Mouse (Mus musculus): ENCODE data around the gene Uvrag. TPM values are rescaled to one million over a fixed set of nuclear protein-coding genes. Genes with fewer than 3 reads are reported as not detected.

Gene Uvrag
- polyA plus RNA-seq, 1 experiment: 45.9 TPM

DNA sequence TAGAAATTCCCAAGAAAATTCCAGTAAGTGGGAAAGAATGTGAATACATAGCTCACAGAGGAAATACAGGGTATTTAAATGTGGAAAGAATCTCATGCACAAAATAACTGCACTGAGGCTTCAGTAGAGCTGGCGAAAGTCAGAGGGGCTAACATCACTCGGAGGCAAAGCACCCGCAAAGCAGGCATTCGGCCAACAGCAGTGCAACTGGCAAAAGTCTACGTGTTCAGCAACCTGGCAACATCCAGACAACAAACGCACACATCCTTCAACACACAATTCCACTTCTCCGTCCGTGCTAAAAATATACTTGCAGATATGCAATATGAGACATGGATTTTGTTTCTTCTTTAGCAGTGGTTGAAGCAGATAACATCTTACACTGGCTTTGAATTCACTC is 14.9 kb downstream of the Uvrag start:
- Histone ChIP-seq H3K27me3 (ENCODE audit: control insufficient read depth, insufficient read depth, low read length) (no peaks in the 10 kb centered on the region), H3K4me3 (ENCODE audit: extremely low read depth, insufficient read depth, insufficient read length) (no peak overlapping the region), H3K27ac (ENCODE audit: insufficient read depth, low read length) (no peak overlapping the region), H3K4me1 (ENCODE audit: control insufficient read depth, insufficient read depth, insufficient read length) (peaks cover 48% of the 10 kb centered on the region), H3K36me3 (ENCODE audit: control insufficient read depth, insufficient read depth, low read length) (no peaks in the 10 kb centered on the region)
- no peak for DNase-seq (ENCODE audit: low read depth in 1 of 2, low spot score in 2 of 2)
- WGBS: 58% methylated on average over 8 of the region's 8 CpGs
- TF ChIP-seq POLR2A (IDR thresholded peaks at IDR 0.05; ENCODE audit: low read depth, low read length) (no peak), CTCF (IDR thresholded peaks at IDR 0.05; ENCODE audit: extremely low read depth, insufficient read depth, insufficient read length, insufficient replicate concordance) (no peak)

DNA sequence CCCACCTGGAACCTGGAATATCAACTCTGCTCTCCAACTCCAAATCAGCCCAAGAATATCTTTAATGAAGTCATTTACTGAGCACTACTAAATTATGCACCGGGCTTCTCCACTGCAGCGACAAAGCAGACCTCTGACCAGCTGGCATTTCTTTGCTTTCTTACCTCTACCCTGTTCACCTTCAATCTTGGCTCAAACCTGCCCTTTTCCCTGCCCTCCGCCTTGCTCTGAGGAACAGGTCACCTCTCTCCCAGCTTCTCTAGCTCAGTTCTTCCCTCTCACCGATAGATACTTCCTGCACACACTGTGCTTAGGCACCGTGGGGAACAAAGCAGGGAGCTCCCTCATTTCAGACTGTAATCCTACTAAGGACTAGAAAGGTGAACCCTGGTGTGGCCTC is 18.3 kb downstream of the Uvrag start:
- TF ChIP-seq POLR2A (IDR thresholded peaks at IDR 0.05; ENCODE audit: low read depth, low read length) (no peak), CTCF (IDR thresholded peaks at IDR 0.05; ENCODE audit: extremely low read depth, insufficient read depth, insufficient read length, insufficient replicate concordance) (no peak)
- Histone ChIP-seq H3K4me1 (ENCODE audit: control insufficient read depth, insufficient read depth, insufficient read length) (peaks cover 40% of the 10 kb centered on the region), H3K4me3 (ENCODE audit: extremely low read depth, insufficient read depth, insufficient read length) (no peak overlapping the region), H3K27me3 (ENCODE audit: control insufficient read depth, insufficient read depth, low read length) (no peaks in the 10 kb centered on the region), H3K27ac (ENCODE audit: insufficient read depth, low read length) (peak overlapping the region; percentile 67), H3K36me3 (ENCODE audit: control insufficient read depth, insufficient read depth, low read length) (peaks cover 4% of the 10 kb centered on the region; the same call in 1 of the 2 replicates)
- 49% methylated on average over 5 of the region's 5 CpGs for WGBS
- no peak for DNase-seq (ENCODE audit: low read depth in 1 of 2, low spot score in 2 of 2)

DNA sequence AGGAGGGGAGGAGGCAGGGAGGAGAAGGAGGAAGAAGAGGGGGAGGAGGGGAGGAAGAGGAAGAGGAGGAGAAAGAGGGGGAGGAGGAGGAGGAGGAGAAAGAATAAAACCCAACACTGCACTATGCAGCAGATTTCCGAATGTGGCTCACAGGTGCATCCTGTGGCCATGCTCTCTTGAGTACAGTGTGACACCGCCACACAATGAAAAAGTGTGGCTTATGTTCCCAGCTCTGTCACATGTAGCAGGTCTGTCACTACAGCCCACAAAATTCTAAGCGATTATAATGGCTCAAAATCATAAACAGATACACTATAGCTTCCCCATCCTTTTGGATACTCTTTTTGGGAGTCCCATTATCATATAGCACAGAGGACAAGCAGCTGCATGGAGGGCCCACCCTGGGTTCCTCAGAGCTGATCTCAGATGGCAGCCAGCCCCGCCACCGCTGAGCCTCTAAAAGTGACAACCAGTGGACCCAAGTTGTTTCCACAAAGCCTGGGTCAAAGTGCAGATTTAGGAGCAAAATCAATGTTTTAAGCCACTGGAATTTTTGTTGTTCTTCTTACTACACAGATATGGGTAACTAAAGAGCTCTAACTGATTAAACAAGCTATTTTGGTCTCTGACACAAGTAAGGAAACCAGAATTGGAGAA is 19.9 kb downstream of the Uvrag start:
- Histone ChIP-seq H3K4me1 (ENCODE audit: control insufficient read depth, insufficient read depth, insufficient read length) (peaks cover 36% of the 10 kb centered on the region; the same call in 1 of the 2 replicates), H3K27me3 (ENCODE audit: control insufficient read depth, insufficient read depth, low read length) (no peaks in the 10 kb centered on the region), H3K36me3 (ENCODE audit: control insufficient read depth, insufficient read depth, low read length) (peaks cover 10% of the 10 kb centered on the region), H3K27ac (ENCODE audit: insufficient read depth, low read length) (peak overlapping the region; percentile 94), H3K4me3 (ENCODE audit: extremely low read depth, insufficient read depth, insufficient read length) (no peak overlapping the region)
- WGBS: 21% methylated on average over 5 of the region's 5 CpGs
- DNase-seq (ENCODE audit: low read depth in 1 of 2, low spot score in 2 of 2): peak; percentile 64
- TF ChIP-seq POLR2A (IDR thresholded peaks at IDR 0.05; ENCODE audit: low read depth, low read length): no peak

DNA sequence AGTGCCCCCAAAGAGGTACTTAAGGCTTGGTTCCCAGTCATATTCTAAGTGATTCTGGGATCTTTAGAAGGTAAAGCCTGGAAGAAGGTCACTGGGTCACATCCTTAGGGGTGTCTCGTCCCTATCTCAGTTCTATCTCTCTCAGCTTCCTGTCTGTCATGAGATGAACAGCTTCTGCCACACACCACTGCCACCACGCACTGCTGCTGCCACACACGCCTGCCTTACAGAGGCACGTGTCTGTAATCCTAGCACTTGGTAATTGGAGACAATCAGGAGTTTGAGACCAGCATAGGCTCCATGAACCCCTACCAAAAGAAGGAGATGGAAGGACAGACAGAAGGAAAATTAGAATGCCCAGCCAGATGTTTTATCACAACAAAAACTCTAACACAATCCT is 20.9 kb downstream of the Uvrag start:
- TF ChIP-seq POLR2A (IDR thresholded peaks at IDR 0.05; ENCODE audit: low read depth, low read length) (no peak), CTCF (IDR thresholded peaks at IDR 0.05; ENCODE audit: extremely low read depth, insufficient read depth, insufficient read length, insufficient replicate concordance) (no peak)
- H3K4me3 ChIP-seq (ENCODE audit: extremely low read depth, insufficient read depth, insufficient read length): no peak overlapping the region
- WGBS: 13% methylated on average over 4 of the region's 4 CpGs
- DNase-seq (ENCODE audit: low read depth in 1 of 2, low spot score in 2 of 2): peak in 1 of 2 experiments; percentile 30
- peaks cover 33% of the 10 kb centered on the region; the same call in 1 of the 2 replicates for H3K4me1 ChIP-seq (ENCODE audit: control insufficient read depth, insufficient read depth, insufficient read length)
- peak overlapping the region; percentile 50 for H3K27ac ChIP-seq (ENCODE audit: insufficient read depth, low read length)
- no peaks in the 10 kb centered on the region for H3K27me3 ChIP-seq (ENCODE audit: control insufficient read depth, insufficient read depth, low read length)
- H3K36me3 ChIP-seq (ENCODE audit: control insufficient read depth, insufficient read depth, low read length): peaks cover 11% of the 10 kb centered on the region

DNA sequence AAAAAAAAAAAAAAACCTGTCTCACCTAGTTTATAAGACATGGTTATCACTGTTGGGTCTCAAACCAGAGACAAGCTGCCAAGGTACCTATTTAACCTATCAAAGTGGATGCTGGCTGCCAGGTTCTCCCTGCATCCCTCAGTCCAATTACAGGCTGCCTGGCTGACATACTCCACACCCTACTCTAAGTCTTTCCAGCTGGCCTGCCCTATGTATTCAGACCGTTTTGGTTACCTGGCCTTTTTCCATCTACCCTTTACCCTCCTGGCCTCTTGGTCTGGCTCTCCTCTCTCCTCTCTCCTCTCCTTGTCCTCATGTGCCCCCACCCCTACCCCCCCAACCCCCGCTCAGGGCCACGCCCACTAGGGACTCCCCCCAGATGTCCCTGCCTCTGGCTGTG is 24.2 kb downstream of the Uvrag start:
- no peak for DNase-seq (ENCODE audit: low read depth in 1 of 2, low spot score in 2 of 2)
- Histone ChIP-seq H3K4me1 (ENCODE audit: control insufficient read depth, insufficient read depth, insufficient read length) (peaks cover 17% of the 10 kb centered on the region; the same call in 1 of the 2 replicates), H3K27ac (ENCODE audit: insufficient read depth, low read length) (no peak overlapping the region), H3K36me3 (ENCODE audit: control insufficient read depth, insufficient read depth, low read length) (peaks cover 17% of the 10 kb centered on the region), H3K4me3 (ENCODE audit: extremely low read depth, insufficient read depth, insufficient read length) (no peak overlapping the region), H3K27me3 (ENCODE audit: control insufficient read depth, insufficient read depth, low read length) (no peaks in the 10 kb centered on the region)
- WGBS: 88% methylated on average over 3 of the region's 3 CpGs
- TF ChIP-seq POLR2A (IDR thresholded peaks at IDR 0.05; ENCODE audit: low read depth, low read length): no peak
- no peak for TF ChIP-seq CTCF (IDR thresholded peaks at IDR 0.05; ENCODE audit: extremely low read depth, insufficient read depth, insufficient read length, insufficient replicate concordance)

- 89% methylated on average over 16 of the region's 16 CpGs for WGBS
- TF ChIP-seq CTCF (IDR thresholded peaks at IDR 0.05; ENCODE audit: extremely low read depth, insufficient read depth, insufficient read length, insufficient replicate concordance) (no peak), POLR2A (IDR thresholded peaks at IDR 0.05; ENCODE audit: low read depth, low read length) (no peak)
- Histone ChIP-seq H3K27me3 (ENCODE audit: control insufficient read depth, insufficient read depth, low read length) (no peaks in the 10 kb centered on the region), H3K4me1 (ENCODE audit: control insufficient read depth, insufficient read depth, insufficient read length) (peaks cover 6% of the 10 kb centered on the region; the same call in 1 of the 2 replicates), H3K27ac (ENCODE audit: insufficient read depth, low read length) (no peak overlapping the region), H3K36me3 (ENCODE audit: control insufficient read depth, insufficient read depth, low read length) (peaks cover 17% of the 10 kb centered on the region), H3K4me3 (ENCODE audit: extremely low read depth, insufficient read depth, insufficient read length) (no peak overlapping the region)
- no peak for DNase-seq (ENCODE audit: low read depth in 1 of 2, low spot score in 2 of 2)
Observed at GRCm38 (mm10) chr7:99114006-99114726, 26.8 kb downstream of the Uvrag start.

GRCm38 (mm10) chr7:99107566-99107965 is 33.4 kb downstream of the Uvrag start:
- Histone ChIP-seq H3K27me3 (ENCODE audit: control insufficient read depth, insufficient read depth, low read length) (no peaks in the 10 kb centered on the region), H3K4me3 (ENCODE audit: extremely low read depth, insufficient read depth, insufficient read length) (no peak overlapping the region), H3K36me3 (ENCODE audit: control insufficient read depth, insufficient read depth, low read length) (no peaks in the 10 kb centered on the region; the same call in 1 of the 2 replicates), H3K27ac (ENCODE audit: insufficient read depth, low read length) (no peak overlapping the region), H3K4me1 (ENCODE audit: control insufficient read depth, insufficient read depth, insufficient read length) (peaks cover 8% of the 10 kb centered on the region; the same call in 1 of the 2 replicates)
- WGBS: 53% methylated on average over 3 of the region's 3 CpGs
- DNase-seq (ENCODE audit: low read depth in 1 of 2, low spot score in 2 of 2): no peak
- TF ChIP-seq POLR2A (IDR thresholded peaks at IDR 0.05; ENCODE audit: low read depth, low read length) (no peak), CTCF (IDR thresholded peaks at IDR 0.05; ENCODE audit: extremely low read depth, insufficient read depth, insufficient read length, insufficient replicate concordance) (peak; percentile 35; the same call in 1 of the 2 replicates)
